Mouse (Mus musculus) spleen, adult 2 months (tissue): ENCODE measurements around the gene Clec16a. TPM values are rescaled to one million over a fixed set of nuclear protein-coding genes. Genes with fewer than 3 reads are reported as not detected.

ENCODE experiments used
- DNase-seq, 2 experiments: peaks; one replicate each; pipeline versions ENCODE4 v3.0.0 to v3.0.0-alpha.2; 2012 to 2021; ENCODE audit warnings: low spot score in 2 of 2, low read depth in 1 of 2
- H3K27ac ChIP-seq: fragments of 200-500 bp; 2 replicates; pipeline ENCODE4 v1.5.1; 2012; ENCODE audit warnings: low read length, inconsistent platforms; ENCODE audit not compliant: insufficient read depth
- H3K27me3 ChIP-seq: fragments of 200-500 bp; 2 replicates; pipeline ENCODE4 v1.6.1; 2012; ENCODE audit warnings: mild to moderate bottlenecking, moderate library complexity, low read length, inconsistent platforms; ENCODE audit not compliant: control insufficient read depth, insufficient read depth
- H3K36me3 ChIP-seq: fragments of 200-500 bp; 2 replicates; pipeline ENCODE4 v1.6.1; 2012; ENCODE audit warnings: mild to moderate bottlenecking, low read length, inconsistent platforms; ENCODE audit not compliant: control insufficient read depth, insufficient read depth
- H3K4me1 ChIP-seq: fragments of 200-500 bp; 2 replicates; pipeline ENCODE4 v1.6.1; 2011; ENCODE audit warnings: inconsistent platforms; ENCODE audit not compliant: control insufficient read depth, insufficient read depth, insufficient read length
- H3K4me3 ChIP-seq: fragments of 200-500 bp; 2 replicates; pipeline ENCODE4 v1.5.1; 2011; ENCODE audit warnings: mild to moderate bottlenecking, inconsistent platforms; ENCODE audit not compliant: insufficient read depth, insufficient read length; ENCODE audit errors: extremely low read depth
- CTCF ChIP-seq: fragments of 200-500 bp; IDR thresholded peaks from 2 replicates; pipeline ENCODE4 v1.5.1; 2011; ENCODE audit warnings: mild to moderate bottlenecking, inconsistent platforms; ENCODE audit not compliant: insufficient read depth, insufficient read length, insufficient replicate concordance; ENCODE audit errors: extremely low read depth
- POLR2A ChIP-seq: fragments of 200-500 bp; IDR thresholded peaks from 2 replicates; pipeline ENCODE4 v1.6.1; 2011; ENCODE audit warnings: low read depth, low read length, inconsistent platforms
- WGBS: fragments of 180-500 bp; shearing (Covaris S2); methylation state at CpG from one replicate; pipeline ENCODE4 v1.1.7; 2018; 5-methylcytosine and 5-hydroxymethylcytosine counted together
- polyA plus RNA-seq: library from polyadenylated mRNA; depleted of rRNA; stranded (reverse); fragments of >200 nt; gene quantifications from 2 replicates; pipeline ENCODE4 v1.2.3, GENCODE M21; 2012

Gene Clec16a
- polyA plus RNA-seq, 1 experiment: 8.2 TPM

DNA sequence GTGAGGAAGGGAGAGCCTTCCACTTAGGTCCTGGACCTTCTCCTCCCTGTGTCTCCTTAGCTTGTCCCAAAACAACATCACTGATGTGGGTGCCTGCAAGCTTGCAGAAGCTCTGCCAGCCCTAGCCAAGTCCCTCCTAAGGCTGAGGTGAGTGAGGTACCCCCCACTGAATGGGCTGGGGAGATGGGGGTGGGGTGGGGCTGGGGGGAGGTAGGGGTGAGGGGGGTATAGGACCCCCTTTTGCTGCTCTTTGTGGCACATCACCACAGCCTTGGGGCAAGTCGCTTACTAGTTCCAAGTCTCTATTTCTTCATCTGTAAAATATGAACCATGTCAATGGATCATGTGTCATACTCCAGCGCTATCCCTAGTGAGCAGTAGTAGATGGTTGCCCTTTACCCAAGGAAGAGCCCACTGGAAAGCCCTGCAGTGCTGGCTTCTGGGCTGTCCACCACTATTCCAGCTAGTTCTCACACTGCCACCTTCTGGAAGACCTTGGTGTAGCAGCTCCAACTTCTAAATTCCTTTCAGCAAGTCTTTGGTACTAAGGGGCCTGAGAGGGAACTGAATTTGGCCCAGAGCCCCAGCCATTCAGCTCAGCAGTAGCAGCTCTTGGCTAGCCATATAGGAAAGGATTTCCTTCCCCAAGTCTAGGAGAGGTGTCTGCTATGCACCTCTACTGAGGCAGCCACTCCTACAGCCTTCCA is 24.1 kb upstream of the Clec16a start:
- TF ChIP-seq POLR2A: no peak
- peak; percentile 56; the same call in 1 of the 2 replicates for TF ChIP-seq CTCF
- DNase-seq: peak; percentile 43 to 77
- Histone ChIP-seq H3K36me3 (peaks cover 26% of the 10 kb centered on the region), H3K27ac (peak overlapping the region; percentile 69), H3K4me1 (peaks cover 27% of the 10 kb centered on the region), H3K27me3 (no peaks in the 10 kb centered on the region), H3K4me3 (no peak overlapping the region)
- WGBS: 48% methylated on average over 2 of the region's 2 CpGs

DNA sequence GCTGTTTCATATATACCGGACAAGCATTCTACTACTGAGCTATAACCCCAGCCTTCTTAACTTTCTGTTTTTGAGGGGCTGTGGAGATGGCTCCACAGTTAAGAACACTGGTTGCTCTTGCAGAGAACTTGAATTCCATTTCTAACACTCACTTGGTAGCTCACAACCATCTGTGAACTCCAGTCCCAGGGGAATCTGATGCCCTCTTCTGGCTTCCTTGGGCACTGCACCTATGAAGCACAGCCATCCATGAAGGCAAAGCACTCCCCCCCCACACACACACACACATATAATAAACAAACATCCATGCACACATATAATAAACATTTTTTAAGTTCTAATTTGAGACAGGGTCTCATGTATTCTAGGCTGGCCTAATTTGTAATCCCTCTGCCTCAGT is 22.3 kb upstream of the Clec16a start:
- no peaks in the 10 kb centered on the region for H3K27me3 ChIP-seq
- peaks cover 12% of the 10 kb centered on the region; the same call in 1 of the 2 replicates for H3K4me1 ChIP-seq
- DNase-seq: peak; percentile 57 to 76
- TF ChIP-seq POLR2A: no peak
- peak; percentile 49; the same call in 1 of the 2 replicates for TF ChIP-seq CTCF
- 95% methylated on average over 1 of the region's 1 CpGs for WGBS
- no peak overlapping the region for H3K4me3 ChIP-seq
- peaks cover 37% of the 10 kb centered on the region for H3K36me3 ChIP-seq
- no peak overlapping the region for H3K27ac ChIP-seq

DNA sequence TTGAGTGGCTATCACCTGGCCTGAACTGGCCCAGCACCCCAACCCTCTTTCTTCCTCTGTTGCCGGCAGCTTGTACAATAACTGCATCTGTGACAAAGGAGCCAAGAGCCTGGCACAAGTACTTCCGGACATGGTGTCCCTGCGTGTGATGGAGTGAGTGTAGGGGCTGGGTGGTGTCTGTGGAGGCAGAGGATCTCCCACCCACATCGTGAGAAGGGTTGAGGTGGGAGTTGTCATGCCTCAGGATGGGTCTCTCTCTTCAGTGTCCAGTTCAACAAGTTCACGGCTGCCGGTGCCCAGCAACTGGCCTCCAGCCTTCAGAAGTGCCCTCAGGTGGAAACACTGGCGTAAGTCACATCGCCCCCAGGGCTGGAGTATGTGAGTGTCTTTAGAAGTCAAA is 21.5 kb upstream of the Clec16a start:
- H3K27me3 ChIP-seq: no peaks in the 10 kb centered on the region
- no peak overlapping the region for H3K4me3 ChIP-seq
- WGBS: 90% methylated on average over 8 of the region's 8 CpGs
- H3K27ac ChIP-seq: no peak overlapping the region
- peaks cover 5% of the 10 kb centered on the region; the same call in 1 of the 2 replicates for H3K4me1 ChIP-seq
- DNase-seq: no peak
- H3K36me3 ChIP-seq: peaks cover 34% of the 10 kb centered on the region
- TF ChIP-seq CTCF (no peak), POLR2A (no peak)

DNA sequence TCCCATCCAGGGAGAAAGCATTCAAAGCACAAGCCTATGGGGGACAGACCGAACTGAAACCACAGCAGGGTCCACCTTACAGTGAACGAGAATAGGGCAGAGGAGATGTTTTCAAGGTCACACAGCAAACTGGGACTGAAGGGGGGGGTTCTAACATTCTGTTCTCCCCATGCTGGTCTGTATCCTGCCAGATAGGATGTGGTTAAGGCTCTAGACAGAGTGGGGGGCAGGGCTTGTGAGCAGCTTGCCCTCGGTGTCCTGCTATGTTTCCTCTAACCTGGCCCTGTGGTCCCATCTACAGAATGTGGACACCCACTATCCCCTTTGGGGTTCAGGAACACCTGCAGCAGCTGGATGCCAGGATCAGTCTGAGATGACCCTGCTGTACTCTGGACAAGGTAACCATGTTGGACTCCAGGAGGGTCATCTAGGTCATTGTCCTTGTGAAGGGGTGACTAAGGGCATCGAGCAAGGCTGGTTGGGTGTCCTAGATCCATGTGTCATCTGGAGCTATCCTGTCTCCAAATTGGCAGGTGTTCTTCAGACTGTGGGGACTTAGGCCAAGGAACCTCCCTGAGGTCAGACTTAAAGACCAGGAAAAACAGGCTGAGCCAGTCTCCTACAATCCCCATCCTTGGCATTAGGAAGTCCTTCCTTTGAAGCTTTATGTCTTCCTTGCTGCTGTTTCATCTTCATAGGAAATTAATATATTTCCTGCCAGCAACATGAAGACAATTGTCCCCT is 20.1 kb upstream of the Clec16a start:
- WGBS: 31% methylated on average over 4 of the region's 4 CpGs
- Histone ChIP-seq H3K27ac (peak overlapping the region; percentile 10; the same call in 1 of the 2 replicates), H3K4me1 (peaks cover 5% of the 10 kb centered on the region; the same call in 1 of the 2 replicates), H3K27me3 (no peaks in the 10 kb centered on the region), H3K4me3 (no peak overlapping the region), H3K36me3 (peaks cover 32% of the 10 kb centered on the region)
- DNase-seq: no peak
- TF ChIP-seq CTCF: no peak
- TF ChIP-seq POLR2A: no peak

DNA sequence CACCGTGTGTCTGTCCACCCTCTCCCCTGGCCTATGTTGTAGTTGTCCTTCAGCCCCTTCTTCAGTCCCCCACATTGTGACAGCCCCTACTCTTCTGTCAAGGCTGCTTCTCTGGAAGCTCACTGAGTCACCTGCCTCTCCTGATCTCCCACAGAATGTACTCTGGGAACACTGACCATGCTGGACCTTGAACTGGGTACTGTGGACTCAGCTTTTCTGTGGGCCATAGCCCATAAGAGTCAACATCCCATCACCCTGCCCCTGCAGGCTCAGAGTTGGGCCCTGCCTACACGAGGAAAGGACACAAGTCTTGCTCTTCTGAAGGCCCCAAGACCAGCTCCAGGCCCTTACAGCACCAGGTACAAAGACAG is 19.5 kb upstream of the Clec16a start:
- Histone ChIP-seq H3K4me1 (peaks cover 5% of the 10 kb centered on the region; the same call in 1 of the 2 replicates), H3K27me3 (no peaks in the 10 kb centered on the region), H3K4me3 (no peak overlapping the region), H3K27ac (no peak overlapping the region), H3K36me3 (peaks cover 35% of the 10 kb centered on the region)
- no peak for DNase-seq
- WGBS: 66% methylated on average over 2 of the region's 2 CpGs
- TF ChIP-seq POLR2A (no peak), CTCF (no peak)

DNA sequence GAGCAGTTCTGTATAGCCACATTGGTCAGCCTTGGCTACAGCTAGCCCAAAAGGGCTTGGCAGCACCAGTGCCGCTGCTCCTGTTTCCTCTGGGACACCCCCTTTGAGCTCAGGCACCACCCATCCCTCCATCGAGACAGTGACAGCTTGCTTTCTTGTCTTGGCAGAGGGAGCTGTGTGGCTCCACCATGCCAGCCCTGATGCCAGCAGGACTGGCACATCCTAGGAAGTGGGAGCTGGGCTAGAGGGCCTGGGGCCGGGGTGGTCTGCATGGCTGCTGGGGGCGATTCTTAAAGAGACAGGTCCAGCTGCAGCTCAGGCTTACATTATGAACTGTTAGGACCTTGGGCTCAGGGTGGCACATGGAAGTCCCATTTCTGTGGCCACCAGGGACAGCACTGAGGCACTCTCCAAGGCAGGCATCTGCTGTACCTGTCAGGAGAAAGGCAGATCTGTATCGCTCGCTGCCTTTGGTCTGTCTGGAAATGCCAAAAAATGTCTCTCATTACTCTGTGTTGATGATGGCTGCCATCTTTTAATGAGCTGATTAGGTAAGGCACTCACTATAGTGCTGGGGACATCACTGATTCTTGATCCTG is 18.0 kb upstream of the Clec16a start:
- Histone ChIP-seq H3K27ac (no peak overlapping the region), H3K36me3 (peaks cover 45% of the 10 kb centered on the region), H3K4me3 (no peak overlapping the region), H3K27me3 (no peaks in the 10 kb centered on the region), H3K4me1 (peaks cover 5% of the 10 kb centered on the region; the same call in 1 of the 2 replicates)
- DNase-seq: no peak
- no peak for TF ChIP-seq CTCF
- no peak for TF ChIP-seq POLR2A
- 87% methylated on average over 6 of the region's 6 CpGs for WGBS
